Mouse (Mus musculus) ovary, postnatal 10 days (tissue): ENCODE data around the gene Hsd11b1.
"Not testable (repeated sequence)": the region's sequence is repeated elsewhere in the genome, so short reads cannot be mapped to it uniquely, and the experiment has no call there.

Experiments
- DNase-seq: peaks from one replicate; pipeline ENCODE4 v3.0.0; 2022; ENCODE audit warnings: low spot score

Hsd11b1 gene

DNA sequence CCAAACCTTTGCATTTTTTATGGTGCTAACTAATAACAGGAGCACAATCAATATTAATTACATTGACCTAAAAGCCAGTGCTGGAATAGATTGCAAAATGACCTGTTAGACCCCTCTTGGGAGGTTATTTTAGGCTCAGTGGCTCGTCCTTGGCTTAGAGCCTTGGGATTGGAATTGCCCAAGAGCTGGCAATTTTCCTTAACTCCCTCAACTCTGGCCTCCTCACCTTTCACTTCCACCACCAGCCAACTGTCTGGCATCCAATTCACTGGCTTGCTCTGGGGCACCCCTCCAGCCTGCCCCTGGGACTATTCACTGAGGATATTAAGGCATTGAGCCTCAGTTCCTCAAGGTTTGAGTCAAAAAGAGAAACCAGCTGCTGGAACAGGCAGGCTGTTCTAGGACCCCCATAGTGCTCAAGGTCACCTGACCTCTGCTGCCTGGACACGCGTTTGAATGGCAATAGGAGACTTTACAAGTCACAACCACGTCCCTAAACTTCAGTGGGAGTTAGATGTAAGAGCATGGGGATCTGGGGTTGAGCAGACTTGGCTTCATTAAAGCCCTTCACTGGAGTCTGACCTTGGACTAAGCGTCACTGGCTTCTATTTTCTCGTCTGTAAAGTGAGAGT, 14.7 kb upstream of the Hsd11b1 start:
- DNase-seq, result no peak

DNA sequence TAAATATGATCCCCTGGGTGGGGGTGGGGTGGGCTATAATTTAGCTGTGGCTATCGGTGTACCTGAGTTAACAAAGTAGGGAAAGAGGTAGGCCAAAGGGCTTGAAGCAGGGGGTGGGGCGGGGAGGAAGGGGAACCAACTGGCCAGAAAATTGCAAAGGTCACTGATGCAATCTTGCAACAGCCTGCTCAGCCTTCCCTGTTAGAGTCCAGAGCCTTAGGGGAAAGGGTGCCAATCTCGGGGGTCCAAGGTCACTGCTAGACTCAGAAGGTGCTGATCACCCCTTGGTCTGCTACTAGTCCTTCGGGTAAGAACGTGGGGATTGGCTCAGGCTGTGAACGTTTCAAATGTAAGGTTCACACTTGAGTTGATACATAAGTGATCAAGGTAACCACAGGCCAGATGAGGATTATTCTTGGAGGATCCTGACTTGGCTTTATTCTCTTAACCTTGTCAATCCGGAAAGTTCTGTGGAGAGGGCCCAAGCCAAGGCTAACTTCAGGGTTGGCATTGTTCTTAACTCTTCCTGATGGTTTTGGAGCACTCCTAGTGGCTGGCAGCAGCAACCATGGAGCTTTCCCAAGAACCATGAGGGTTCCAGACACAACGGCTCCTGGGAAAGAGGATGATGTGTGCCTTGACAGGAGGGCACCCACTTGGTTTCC, 10.7 kb upstream of the Hsd11b1 start:
- no peak for DNase-seq

DNA sequence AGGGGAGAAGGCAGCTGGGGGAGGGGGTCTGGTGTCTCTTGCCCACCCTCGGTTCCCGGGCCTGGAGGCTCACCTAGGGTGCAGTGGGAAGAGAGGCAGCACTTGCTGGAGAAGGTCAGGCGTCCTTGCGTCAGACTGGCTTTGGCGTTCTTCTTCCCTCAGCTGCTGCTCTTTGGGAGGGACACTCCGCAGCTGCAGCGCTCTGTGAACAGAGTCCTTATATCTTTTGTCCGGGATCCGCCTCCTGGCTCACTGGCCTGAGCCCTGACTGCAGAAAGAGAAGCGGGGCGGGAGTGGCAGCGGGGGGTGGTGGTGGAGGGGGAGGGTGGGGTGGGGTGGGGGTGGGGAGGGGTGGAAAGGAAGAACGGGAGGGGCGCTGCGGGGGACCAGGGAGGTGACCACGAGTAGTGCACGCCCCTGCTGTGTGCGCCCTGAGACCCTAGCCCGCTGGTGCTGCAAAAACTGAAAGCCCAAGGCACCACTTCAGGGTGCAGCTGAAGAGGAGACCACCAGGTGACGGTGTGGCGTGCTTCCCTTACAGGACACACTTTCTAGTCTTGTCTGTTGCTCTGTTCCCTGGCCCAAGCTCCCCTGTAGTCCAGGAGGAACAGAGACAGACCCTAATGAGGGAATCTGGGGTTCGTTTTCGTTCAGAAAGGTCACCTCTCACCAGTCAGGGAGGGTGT, 9.2 kb upstream of the Hsd11b1 start, which contains the start of gene G0s2:
Gene G0s2, minus strand, starts transcription at position 302 of the 686 bp plus-strand sequence.
- DNase-seq, result peak; percentile 55

DNA sequence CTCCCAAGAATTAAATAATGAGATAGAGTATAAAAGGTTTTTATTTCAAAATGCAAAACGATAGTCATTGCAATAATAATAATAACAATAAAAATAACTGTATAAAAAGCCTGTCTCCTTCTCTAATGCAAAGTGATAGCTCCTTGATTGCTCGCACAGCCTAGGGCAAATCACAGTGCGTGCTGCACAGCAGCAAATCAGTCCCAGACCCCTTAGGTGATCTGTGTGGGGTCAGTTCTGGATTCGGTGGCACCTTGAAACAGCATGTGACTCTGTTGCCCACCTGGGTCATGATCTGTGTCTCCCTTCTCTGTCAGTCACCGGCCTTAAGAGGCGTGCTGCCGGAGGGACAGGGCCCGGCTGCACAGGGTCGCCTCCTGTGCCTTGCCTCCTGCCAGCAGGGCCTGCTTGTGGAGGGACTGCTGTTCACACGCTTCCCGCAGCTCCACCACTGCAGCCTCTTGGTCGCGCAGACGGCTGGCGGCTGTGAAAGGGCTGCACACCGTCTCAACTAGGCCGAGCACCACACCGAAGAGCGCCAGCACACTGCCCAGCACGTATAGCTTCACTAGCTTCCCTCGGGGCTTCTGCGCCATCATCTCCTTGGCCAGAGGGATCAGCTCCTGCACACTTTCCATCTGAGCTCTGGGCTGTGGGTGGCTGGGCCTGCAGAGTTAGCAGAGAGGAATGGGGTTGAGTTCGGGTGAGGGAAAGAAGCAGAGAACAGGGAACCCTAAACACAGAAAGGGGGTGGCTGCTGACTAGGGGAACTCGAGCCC, 8.5 kb upstream of the Hsd11b1 start:
- DNase-seq, result no peak

DNA sequence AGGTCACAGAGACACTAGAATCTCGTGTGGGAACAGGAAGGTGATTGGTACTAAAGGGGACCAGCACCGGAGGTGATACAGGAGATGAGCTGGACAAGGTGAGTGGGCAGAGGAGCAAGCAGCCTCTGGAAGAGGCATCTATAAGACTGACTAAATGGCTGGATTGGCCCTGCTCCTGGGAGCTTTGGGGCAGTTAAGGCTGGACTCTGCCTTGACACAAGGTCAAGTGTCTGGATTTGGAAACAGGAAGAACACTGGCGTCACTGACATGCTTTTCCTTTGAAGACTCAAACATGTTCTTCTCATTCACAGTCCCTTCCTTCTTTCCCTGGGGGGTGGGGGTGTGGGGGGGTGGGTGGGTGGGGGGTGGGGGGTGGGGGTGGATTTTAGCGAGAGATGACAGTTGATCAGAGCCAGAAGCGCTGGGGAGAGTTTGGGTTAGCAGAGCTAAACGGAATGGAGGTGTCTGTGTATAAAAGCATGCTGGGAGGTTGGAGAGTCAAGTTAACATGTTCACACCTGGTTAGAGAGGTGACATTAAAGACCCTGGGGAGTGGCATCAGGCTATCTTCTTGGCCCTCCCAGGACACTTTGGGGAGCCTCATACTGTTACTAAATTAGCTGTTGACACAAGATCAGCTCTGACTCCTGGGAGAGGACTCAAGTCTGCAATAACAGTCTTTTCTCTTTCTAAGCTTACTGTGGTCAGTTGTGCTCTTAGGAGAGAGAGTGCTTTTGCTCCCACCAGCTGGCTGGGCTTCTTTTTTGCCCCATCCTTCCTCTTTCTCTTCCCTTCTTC, 7.3 kb upstream of the Hsd11b1 start:
- no peak for DNase-seq

DNA sequence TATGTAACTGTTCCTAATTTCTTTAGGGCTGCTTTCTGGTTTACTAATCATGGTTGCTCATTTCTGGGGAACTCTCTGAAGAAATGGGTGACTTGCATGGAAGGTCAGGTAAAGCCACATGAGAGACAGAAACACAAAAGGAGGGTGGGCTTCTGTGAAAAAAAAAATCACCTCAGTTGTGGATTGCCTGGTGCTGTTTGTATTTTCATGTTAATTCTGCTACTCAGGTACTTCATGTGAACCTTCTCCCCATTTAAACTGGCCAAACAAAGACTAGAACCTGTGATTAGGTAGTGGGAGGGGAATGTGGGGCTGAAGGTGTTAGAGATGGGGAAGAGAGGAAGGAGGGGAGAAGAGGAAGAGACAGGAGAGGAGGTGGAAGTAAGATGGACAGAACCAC, 1.9 kb upstream of the Hsd11b1 start:
- DNase-seq, result no peak

DNA sequence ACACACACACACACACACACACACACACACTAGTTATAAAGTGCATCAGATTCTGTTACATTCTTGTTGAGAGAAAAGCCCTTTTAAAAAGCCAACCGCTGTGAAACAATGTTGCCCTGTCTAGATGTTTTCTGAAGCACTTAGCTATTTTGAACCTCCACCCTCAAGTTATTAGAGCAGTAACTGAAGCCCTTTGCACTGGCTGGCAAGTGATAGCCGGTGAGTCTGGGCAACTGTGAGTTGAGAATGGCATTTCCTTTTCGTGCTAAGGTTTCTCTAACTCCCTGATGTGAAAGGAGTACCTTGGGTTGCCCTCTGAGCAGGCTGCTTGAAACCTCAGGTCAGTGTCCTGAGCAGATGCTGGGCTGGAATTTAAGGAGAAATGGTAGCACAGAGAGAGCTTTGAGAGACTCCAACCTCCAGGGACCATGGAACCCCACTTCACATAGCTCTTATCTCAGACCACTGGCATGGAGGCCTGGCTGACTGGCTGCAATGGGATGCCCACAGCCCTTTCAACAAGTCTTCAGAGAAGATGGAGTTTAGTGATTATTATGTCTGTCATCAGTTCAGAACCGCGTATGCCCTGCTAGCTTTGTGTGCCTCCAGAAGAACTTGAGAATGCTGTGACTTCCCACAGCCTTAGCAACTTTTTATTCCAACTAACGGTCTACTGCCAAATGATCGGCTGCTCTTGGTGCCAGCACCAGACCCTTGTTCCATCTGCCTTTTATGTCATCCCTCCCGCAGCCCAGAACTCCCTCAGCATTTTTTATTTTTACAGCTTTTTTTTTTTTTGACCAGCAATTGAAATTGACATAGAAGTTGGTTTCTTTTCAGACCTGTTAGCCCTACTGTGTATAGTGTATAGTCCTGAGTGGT, 608 bp downstream of the Hsd11b1 start:
- DNase-seq, result no peak

DNA sequence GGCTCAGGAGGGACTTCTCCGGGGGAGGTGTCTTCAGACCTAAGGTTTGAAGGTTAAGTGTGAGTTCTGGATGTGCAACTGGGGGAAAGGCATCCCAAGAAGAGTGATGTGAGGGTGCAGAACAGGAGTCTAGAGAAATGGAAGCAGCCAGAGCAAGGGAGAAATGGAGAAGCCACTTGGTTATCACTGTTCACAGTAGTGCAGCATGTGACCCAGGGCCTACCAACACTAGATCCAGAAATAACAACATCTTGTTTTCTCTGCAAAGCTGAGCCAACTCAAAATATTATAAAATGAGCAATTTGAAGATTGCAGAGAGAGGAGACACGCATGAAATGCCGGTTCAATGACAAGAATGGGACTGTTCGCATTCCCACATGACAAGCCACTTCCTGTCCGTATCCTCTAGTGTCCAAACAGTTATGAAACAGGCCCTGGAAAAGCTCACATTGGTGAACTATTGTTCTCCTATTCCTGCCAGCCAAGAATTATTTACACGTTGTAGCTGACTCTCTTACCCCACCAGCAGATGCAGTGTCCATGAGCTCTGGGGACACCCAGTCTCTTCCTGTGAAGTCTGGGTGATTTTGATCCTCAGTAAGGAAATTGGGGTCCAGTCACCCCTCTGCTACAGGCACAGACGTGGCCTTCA, 1.9 kb downstream of the Hsd11b1 start:
- DNase-seq, result no peak

DNA sequence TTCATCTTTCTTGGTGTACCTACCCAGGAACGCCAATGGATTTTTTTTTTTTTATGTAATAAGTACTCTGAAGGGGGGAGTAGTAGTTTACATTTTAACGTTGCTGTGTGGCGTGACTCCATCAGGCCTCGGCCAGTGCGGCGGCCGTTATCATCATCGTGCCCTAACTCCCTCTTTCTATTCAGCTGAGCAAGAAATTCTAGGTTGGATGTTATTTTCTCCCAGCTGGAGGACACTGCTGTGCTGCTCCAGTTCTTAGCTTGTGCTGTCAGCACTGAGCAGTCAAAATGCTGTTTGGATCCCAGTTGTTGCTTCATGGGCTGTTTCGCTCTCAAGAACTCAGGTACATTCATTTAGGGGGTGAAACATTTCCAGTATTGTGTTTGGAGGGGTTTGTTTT, 4.3 kb downstream of the Hsd11b1 start:
- no peak for DNase-seq

DNA sequence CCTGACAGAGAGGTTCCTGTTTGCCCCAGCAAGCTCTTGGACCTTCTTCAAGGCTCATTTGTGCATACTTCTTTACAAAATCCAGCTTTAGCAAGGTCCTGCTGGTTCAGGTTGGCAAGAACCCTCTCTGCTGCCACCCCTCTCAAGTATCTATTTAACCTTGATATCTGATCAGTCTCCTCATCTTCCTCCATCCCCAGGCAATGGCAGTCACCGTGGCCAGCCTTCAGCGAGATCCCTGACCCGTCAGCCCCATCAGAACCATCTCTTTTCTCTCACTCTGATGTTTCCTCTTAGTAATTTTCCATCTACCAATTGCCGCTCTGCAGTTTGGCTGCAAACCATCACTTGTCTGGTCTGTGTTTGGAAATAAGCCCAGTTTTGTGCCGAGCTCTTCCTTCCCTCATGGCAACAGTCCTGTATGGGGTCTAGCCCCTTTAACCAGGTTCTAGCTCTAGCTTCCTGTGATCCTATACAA, 7.2 kb downstream of the Hsd11b1 start:
- no peak for DNase-seq

DNA sequence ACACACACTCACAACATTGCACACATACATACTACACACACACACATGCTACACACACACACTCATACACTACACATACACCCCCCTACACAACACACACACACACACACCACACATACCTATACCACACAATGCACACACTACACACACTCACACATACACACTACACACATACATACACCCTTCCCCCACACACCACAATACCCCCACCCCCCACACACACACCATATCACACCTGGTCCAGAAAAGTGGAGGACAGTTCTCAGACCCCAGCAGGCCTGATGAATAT, 7.6 kb downstream of the Hsd11b1 start:
- DNase-seq, result no peak

DNA sequence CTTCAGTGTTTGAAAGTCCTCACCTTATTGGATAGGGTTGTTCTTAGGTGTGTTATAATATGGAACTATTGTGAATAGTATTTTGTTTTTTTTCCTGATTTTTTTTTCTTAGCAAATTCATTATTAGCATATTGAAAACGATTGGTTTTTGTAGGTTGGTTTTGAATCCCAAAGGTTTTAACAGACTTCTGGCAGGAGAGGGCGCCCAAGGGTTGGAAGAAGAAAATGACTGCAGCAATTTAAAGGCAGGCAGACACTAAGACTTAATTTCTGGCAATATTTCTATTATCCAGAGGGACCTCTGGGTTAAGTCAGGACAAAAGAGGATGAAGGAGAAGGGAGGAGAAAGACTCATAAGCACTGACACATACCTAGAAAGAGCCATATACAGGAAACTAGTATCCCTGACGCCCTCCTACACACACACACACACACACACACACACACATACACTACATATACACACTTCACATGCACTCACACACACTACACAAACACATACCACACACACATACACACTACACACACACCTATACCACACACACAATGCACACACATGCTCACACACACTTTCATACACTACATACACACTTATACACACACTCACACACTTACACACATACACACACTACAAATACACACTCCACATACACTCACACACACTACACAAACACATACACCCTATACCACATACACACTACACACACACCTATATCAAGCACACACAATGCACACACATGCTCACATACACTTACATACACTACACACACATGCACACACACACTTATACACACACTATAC, 8.2 kb downstream of the Hsd11b1 start:
- no peak for DNase-seq

DNA sequence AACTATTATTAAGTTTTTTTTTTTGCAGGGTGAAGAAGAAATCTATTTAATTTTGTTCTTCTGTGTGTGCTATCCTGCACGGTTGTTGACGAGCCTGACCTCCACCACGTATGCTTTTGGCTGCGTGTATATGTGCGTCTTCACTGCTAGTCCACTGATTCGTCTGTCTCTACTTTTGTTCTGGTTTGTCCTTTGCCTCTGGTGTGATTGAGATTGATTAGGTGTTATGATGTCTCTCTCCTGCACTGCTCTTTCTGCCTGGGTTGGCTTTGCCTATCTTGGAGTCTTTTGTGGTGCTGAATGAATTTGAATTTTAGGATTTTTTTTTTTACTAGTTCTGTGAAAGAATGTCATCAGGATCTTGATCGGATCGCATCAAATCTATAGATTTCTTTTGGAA, 8.8 kb downstream of the Hsd11b1 start:
- DNase-seq, result no peak

DNA sequence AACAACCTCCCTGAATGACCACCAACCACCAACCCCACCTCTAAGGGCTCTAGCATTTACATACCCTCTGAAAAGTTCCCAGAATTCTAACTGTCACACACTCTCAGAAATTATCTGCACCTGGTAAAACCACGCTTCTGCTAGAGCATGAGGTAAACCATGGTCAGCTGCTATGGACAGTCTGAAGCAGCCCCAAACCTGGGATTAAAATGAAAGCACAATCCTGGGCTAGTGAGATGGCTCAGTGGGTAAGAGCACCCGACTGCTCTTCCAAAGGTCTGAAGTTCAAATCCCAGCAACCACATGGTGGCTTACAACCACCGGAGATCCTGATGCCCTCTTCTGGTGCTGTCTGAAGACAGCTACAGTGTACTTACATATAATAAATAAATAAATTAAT, 10.0 kb downstream of the Hsd11b1 start:
- DNase-seq, result not testable (repeated sequence)

DNA sequence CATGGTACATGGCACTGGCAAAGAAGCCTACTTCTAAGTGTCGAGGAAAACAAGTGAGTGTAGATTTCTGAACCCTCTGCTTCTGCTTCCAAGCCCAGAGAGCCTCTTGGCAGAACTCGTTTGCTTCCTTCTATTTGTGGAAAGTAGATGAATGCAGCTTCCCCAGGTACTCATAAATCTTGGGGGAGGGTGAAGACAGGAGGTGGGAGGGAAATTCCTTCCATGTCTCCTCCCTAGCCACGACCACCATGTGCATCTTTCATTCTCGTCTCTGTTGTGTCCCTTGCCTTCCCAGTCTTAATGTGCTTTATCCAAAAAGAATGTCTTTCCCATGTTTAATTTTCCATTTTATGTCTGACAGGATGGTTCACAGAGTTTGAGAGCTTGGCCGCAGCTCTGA, 11.3 kb downstream of the Hsd11b1 start:
- no peak for DNase-seq

DNA sequence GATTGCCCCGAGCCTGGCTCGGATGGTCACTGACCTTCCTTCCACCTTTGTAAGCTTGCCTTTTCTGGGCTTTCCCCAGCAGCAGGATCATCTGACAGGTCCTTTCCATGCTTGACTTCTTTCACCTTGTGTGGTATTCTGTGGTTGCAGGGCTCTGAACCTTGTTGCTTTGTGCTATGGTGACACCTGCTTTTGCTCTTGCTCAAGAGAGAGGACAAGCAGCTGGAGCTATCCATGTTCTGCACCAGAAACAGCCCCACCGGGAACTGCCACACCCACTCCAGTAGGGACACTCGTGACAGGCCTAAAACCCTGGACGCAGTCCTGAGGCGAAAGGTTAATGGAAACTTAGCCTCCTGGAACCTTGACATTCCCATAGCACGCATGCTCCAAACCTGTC, 12.5 kb downstream of the Hsd11b1 start:
- no peak for DNase-seq

DNA sequence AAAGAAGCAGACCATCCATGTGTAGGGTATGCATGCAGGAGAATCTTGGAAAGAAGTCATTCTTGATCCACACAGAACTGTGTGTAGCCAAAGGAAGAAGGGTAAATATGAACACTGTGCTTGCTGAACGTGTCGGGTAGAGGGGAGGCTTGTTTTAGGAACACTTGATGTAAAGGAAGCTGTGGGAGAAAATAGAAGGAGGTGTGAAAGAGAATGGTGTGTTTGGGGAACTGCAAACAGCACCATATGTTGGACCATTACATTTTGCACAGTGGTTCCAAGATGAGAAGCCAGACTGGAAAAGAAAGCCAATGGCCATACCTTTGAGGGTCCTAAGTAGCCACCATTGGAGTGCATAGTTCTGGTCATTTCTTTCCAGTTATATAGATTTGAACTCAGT, 13.8 kb downstream of the Hsd11b1 start:
- DNase-seq, result no peak

DNA sequence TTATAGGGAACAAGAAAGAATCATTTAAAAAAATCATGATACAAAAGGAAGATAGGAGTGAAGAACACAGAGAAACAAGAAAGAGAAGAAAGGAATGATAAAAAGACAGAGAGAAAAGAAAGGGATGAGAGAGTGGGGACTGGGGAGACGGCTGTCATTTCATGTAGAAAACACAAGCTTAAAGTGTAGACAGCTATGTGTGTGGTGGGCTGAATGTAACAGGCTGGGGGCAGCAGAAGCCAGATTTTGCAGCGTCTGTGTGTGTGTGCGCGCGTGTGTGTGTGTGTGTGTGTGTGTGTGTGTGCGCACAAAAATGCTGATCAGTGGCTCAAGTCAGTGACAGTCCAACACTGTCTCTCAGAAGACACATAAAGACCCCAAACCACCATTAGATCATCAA, 19.6 kb downstream of the Hsd11b1 start:
- DNase-seq, result no peak

DNA sequence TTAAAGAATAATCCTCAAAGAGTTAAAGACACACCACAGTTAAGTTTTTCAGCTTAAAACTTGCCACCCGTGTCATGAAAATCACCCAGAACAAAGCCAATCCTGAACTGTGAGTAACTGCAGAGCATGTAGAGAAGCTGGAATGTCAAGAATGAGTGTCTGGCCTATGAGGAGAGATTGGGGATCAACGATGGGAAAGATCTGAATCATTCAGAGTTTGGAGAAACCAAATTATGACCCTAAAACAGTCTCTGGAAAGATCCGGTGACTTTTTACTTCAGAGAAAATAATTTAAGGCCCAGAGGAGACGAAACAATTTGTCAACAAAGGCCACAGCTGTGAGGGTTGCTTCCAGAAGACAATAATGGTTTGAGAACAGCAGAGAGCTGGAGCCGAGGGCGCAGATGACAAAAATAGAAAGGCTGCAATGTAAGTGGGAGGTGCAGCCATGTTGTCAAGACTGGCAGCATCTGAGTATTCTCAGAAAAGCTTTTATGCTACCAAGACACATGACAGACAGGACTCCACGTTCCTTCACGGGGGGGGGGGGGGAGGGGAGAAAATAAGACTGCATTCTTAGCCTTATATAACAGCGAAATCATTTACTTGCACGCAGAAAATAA, 20.2 kb downstream of the Hsd11b1 start:
- no peak for DNase-seq
